Mouse (Mus musculus) cerebellum, adult 11-12 months (tissue): ENCODE measurements around the gene 1600015I10Rik.

Source experiments
- DNase-seq: peaks from one replicate; pipeline ENCODE4 v3.0.0; 2022

Gene 1600015I10Rik

DNA sequence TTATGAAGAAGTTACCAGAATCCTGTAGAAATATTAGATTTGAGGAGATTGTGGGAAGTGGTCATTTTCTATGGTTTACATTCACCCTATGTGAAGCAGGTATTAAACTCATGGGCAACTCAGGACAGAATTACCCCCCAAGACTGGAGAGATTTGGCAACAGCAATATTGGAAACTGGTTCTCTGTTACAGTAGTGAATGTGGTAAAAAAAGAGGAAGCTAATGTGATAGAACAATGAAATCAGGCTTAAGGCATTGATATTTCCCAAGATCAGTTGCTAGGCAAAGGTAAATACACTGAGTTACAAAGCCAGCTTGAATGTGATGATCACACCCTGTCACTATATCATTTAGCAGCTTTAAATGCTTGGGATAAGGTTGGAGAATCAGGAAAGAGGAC is 38.2 kb downstream of the 1600015I10Rik start:
- no peak for DNase-seq

GRCm38 (mm10) chr6:48974663-48975062 is 45.0 kb downstream of the 1600015I10Rik start, which contains the start of gene Doxl2:
Gene Doxl2 (plus strand): TSS chr6:48974963.
- no peak for DNase-seq

GRCm38 (mm10) chr6:48979616-48980015 is 49.9 kb downstream of the 1600015I10Rik start:
- DNase-seq, result no peak

GRCm38 (mm10) chr6:48982305-48982704 is 52.6 kb downstream of the 1600015I10Rik start:
- no peak for DNase-seq
